Mouse (Mus musculus): ENCODE measurements at regions not wholly inside any gene's neighbourhood (a gene's known extent, or its start where the extent isn't known, plus 50 kb on each side); places are given as distances from the start of the nearest gene placed in this dataset.

DNA sequence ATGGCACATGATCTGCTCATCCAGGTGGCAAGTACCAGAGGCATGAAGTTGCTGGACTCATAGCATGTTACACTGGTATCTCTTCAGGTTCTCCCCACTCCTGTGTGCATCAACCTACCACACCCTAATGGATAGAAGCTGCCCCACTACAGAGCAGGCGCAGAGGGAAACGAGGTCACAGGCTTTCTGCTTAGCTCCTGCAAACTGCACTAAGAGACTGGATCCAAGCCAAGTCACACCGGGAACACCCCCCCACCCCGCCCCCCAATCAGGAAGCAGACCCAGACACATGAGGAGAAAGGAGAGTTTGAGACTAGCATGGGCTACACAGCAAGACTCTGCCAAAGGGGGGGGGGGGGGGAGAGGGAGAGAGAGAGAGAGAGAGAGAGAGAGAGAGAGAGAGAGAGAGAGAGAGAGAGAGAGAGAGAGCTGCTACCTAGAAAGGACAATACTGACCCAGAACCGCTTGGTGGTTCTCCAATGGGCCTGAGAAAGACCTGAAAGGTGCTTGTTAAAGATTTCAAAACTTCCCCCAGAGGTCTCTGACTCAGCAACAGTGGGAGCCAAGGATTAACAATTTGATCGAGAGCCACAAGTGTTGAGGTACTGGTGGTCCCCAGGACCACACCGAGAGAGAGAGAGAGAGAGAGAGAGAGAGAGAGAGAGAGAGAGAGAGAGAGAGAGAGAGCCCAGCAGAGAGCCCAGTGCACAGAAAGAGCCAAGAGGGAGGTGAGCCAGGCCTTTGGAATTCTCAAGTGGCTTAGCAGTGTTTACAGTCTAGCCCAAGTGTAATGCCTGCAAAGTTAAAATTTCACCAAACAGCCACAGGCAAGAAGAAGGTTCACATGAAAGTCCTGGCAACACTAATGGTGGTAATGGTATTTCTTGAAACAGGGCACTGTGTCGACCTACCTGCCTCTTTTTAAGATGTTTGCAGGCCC is 215.1 kb downstream of the Sox4 start:
- TF ChIP-seq CTCF (IDR thresholded peaks at IDR 0.05; ENCODE audit: low read depth, low read length), result no peak
- no peak for TF ChIP-seq POLR2A (IDR thresholded peaks at IDR 0.05; ENCODE audit: extremely low read depth, insufficient read depth, low read length)
- H3K4me3 ChIP-seq (ENCODE audit: insufficient read depth, low read depth, low read length), result no peak overlapping the region
- no peaks in the 10 kb centered on the region for H3K27me3 ChIP-seq (ENCODE audit: control insufficient read depth, insufficient read depth, low read length)
- H3K9ac ChIP-seq (ENCODE audit: low read depth, low read length), result no peak overlapping the region
- no peaks in the 10 kb centered on the region for H3K4me1 ChIP-seq (ENCODE audit: control insufficient read depth, insufficient read depth, low read length)
- WGBS, result 56% methylated on average over 8 of the region's 8 CpGs
- no peaks in the 10 kb centered on the region for H3K79me2 ChIP-seq (ENCODE audit: control insufficient read depth, insufficient read depth, low read length)
- no peaks in the 10 kb centered on the region for H3K36me3 ChIP-seq (ENCODE audit: control insufficient read depth, insufficient read depth, low read length)
- no peak overlapping the region for H3K27ac ChIP-seq (replicated peaks; ENCODE audit: insufficient read depth, low read depth, low read length)
- DNase-seq (ENCODE audit: extremely low read depth, low read depth, low spot score), result peak; percentile 69

DNA sequence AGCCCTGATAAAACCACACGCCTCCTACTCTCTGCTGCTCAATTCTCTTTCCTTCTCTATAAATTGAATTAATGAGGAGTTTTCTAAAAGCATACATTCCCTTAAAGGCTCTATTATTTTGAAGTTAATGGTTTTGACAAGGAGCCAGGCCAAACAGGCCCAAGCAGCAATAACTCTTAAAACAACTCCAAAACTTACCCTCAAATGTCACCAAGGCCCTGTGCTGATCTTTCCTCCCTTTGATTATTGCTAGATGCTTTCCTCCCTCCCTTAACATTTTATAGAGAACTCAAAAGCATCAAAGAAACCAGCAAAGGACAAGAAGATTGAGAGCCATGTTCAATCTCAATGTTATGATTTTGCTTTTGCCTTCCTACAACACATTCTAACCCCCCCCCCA is 221.0 kb downstream of the Sox4 start:
- TF ChIP-seq CTCF (IDR thresholded peaks at IDR 0.05; ENCODE audit: low read depth, low read length) (no peak), POLR2A (IDR thresholded peaks at IDR 0.05; ENCODE audit: extremely low read depth, insufficient read depth, low read length) (no peak)
- H3K9ac ChIP-seq (ENCODE audit: low read depth, low read length), result no peak overlapping the region
- H3K36me3 ChIP-seq (ENCODE audit: control insufficient read depth, insufficient read depth, low read length), result no peaks in the 10 kb centered on the region
- DNase-seq (ENCODE audit: extremely low read depth, low read depth, low spot score), result no peak
- no peaks in the 10 kb centered on the region; the same call in 1 of the 2 replicates for H3K4me1 ChIP-seq (ENCODE audit: control insufficient read depth, insufficient read depth, low read length)
- no peak overlapping the region for H3K4me3 ChIP-seq (ENCODE audit: insufficient read depth, low read depth, low read length)
- no peaks in the 10 kb centered on the region for H3K27me3 ChIP-seq (ENCODE audit: control insufficient read depth, insufficient read depth, low read length)
- no peak overlapping the region for H3K27ac ChIP-seq (replicated peaks; ENCODE audit: insufficient read depth, low read depth, low read length)
- 93% methylated on average over 1 of the region's 1 CpGs for WGBS
- no peaks in the 10 kb centered on the region for H3K79me2 ChIP-seq (ENCODE audit: control insufficient read depth, insufficient read depth, low read length)

DNA sequence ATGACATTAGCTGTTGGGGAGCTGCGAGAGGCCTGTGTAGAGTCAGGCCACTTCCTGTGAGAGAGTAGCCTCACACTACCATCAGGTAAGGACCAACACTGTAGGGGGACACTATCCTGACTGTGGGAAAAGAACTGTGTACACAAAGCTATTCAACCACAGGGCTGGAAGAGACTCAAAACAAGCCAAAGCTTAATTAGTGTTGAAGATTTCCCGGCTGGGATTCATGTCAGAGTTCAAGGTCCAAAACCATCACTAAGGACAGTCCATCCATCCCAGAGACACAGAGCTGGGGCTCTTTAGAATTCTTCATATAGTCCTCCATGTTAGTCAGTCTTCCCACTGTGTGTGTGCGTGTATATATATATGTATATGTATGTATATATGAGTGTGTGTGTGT is 221.5 kb downstream of the Sox4 start:
- DNase-seq (ENCODE audit: extremely low read depth, low read depth, low spot score), result peak; percentile 6
- TF ChIP-seq CTCF (IDR thresholded peaks at IDR 0.05; ENCODE audit: low read depth, low read length), result no peak
- no peak for TF ChIP-seq POLR2A (IDR thresholded peaks at IDR 0.05; ENCODE audit: extremely low read depth, insufficient read depth, low read length)
- H3K4me1 ChIP-seq (ENCODE audit: control insufficient read depth, insufficient read depth, low read length), result no peaks in the 10 kb centered on the region; the same call in 1 of the 2 replicates
- no peaks in the 10 kb centered on the region for H3K36me3 ChIP-seq (ENCODE audit: control insufficient read depth, insufficient read depth, low read length)
- no peak overlapping the region for H3K27ac ChIP-seq (replicated peaks; ENCODE audit: insufficient read depth, low read depth, low read length)
- H3K27me3 ChIP-seq (ENCODE audit: control insufficient read depth, insufficient read depth, low read length), result no peaks in the 10 kb centered on the region
- H3K9ac ChIP-seq (ENCODE audit: low read depth, low read length), result no peak overlapping the region
- no peaks in the 10 kb centered on the region for H3K79me2 ChIP-seq (ENCODE audit: control insufficient read depth, insufficient read depth, low read length)
- WGBS, result 61% methylated on average over 3 of the region's 3 CpGs
- H3K4me3 ChIP-seq (ENCODE audit: insufficient read depth, low read depth, low read length), result no peak overlapping the region

GRCm38 (mm10) chr13:28730059-28730580 is 223.4 kb downstream of the Sox4 start:
- no peaks in the 10 kb centered on the region for H3K79me2 ChIP-seq (ENCODE audit: control insufficient read depth, insufficient read depth, low read length)
- H3K4me3 ChIP-seq (ENCODE audit: insufficient read depth, low read depth, low read length), result no peak overlapping the region
- H3K27ac ChIP-seq (replicated peaks; ENCODE audit: insufficient read depth, low read depth, low read length), result no peak overlapping the region
- no peaks in the 10 kb centered on the region for H3K36me3 ChIP-seq (ENCODE audit: control insufficient read depth, insufficient read depth, low read length)
- TF ChIP-seq POLR2A (IDR thresholded peaks at IDR 0.05; ENCODE audit: extremely low read depth, insufficient read depth, low read length), result no peak
- no peak for TF ChIP-seq CTCF (IDR thresholded peaks at IDR 0.05; ENCODE audit: low read depth, low read length)
- no peak overlapping the region for H3K9ac ChIP-seq (ENCODE audit: low read depth, low read length)
- 95% methylated on average over 8 of the region's 8 CpGs for WGBS
- H3K27me3 ChIP-seq (ENCODE audit: control insufficient read depth, insufficient read depth, low read length), result no peaks in the 10 kb centered on the region
- DNase-seq (ENCODE audit: extremely low read depth, low read depth, low spot score), result no peak
- H3K4me1 ChIP-seq (ENCODE audit: control insufficient read depth, insufficient read depth, low read length), result no peaks in the 10 kb centered on the region; the same call in 1 of the 2 replicates

- DNase-seq (ENCODE audit: extremely low read depth, low read depth, low spot score), result no peak
- H3K9ac ChIP-seq (ENCODE audit: low read depth, low read length), result no peak overlapping the region
- no peak overlapping the region for H3K4me3 ChIP-seq (ENCODE audit: insufficient read depth, low read depth, low read length)
- H3K36me3 ChIP-seq (ENCODE audit: control insufficient read depth, insufficient read depth, low read length), result no peaks in the 10 kb centered on the region
- H3K27me3 ChIP-seq (ENCODE audit: control insufficient read depth, insufficient read depth, low read length), result no peaks in the 10 kb centered on the region
- H3K27ac ChIP-seq (replicated peaks; ENCODE audit: insufficient read depth, low read depth, low read length), result no peak overlapping the region
- WGBS, result 89% methylated on average over 5 of the region's 5 CpGs
- H3K79me2 ChIP-seq (ENCODE audit: control insufficient read depth, insufficient read depth, low read length), result no peaks in the 10 kb centered on the region
- H3K4me1 ChIP-seq (ENCODE audit: control insufficient read depth, insufficient read depth, low read length), result no peaks in the 10 kb centered on the region; the same call in 1 of the 2 replicates
- no peak for TF ChIP-seq POLR2A (IDR thresholded peaks at IDR 0.05; ENCODE audit: extremely low read depth, insufficient read depth, low read length)
These were observed 224.7 kb downstream of the Sox4 start for GRCm38 (mm10) chr13:28728768-28729167.

DNA sequence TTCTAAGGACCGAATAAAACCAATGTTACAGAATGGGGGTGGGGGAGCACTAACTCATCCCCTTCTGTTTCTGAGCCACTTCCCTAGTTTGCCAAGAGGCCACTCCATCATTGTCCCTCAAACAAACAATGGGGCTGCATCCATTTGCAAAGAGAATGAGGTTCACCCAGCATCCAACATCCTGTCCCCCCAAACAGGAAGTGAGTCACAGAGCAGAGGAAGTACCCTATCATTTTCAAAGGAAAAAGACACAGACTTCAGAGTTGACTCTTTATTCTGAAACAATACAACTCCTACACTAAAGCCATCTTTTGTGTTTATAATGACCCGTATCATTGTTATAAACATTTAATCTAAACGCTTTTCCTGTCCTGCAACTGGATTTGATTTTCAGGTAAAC is 229.2 kb downstream of the Sox4 start:
- Histone ChIP-seq H3K27me3 (ENCODE audit: control insufficient read depth, insufficient read depth, low read length) (no peaks in the 10 kb centered on the region), H3K4me3 (ENCODE audit: insufficient read depth, low read depth, low read length) (no peak overlapping the region), H3K9ac (ENCODE audit: low read depth, low read length) (no peak overlapping the region), H3K4me1 (ENCODE audit: control insufficient read depth, insufficient read depth, low read length) (no peaks in the 10 kb centered on the region), H3K79me2 (ENCODE audit: control insufficient read depth, insufficient read depth, low read length) (no peaks in the 10 kb centered on the region), H3K36me3 (ENCODE audit: control insufficient read depth, insufficient read depth, low read length) (no peaks in the 10 kb centered on the region), H3K27ac (replicated peaks; ENCODE audit: insufficient read depth, low read depth, low read length) (no peak overlapping the region)
- peak; percentile 5 for DNase-seq (ENCODE audit: extremely low read depth, low read depth, low spot score)
- 82% methylated on average over 3 of the region's 3 CpGs for WGBS
- TF ChIP-seq CTCF (IDR thresholded peaks at IDR 0.05; ENCODE audit: low read depth, low read length) (no peak), POLR2A (IDR thresholded peaks at IDR 0.05; ENCODE audit: extremely low read depth, insufficient read depth, low read length) (no peak)
